Comparison of ENCODE assay signal across 11 mouse cellular contexts in the genomic region with DNA sequence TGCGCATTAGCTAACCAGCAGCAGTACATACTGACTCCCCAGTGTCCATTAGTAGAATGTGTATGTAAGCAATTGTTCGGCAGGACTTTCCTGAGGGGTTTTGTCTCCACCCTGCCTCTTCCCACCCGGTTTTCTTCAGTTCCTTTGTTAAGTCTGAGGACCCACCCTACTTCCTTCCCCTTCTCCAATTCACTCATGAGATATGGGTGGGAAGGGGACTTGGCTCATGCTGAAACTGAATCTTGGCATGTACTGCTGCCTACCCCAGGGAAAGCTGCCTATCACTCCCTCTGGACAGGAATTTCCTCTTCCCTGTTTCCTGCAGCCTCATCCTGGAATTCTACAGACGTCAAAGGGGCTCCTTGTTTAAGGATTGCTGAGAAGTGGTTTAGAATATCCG.
DNase-seq lines count a peak whose midpoint lies in the region; ATAC-seq and TF ChIP-seq lines count a peak whose summit lies in the region.
"Had no signal": no experiment of that assay in that cellular context is flagged by ENCODE, and none has a peak within 500 bp of the region (broad histone marks: within the 10 kb centered on the region; RNA-seq: fewer than 3 reads in every experiment).

No protein-coding gene starts in this region.

- intact Hi-C loops in gastrocnemius, adult 2 months (cut with DNase I): loop anchor here (5.0 kb wide), 1 partner anchor 99 kb away; no protein-coding TSS in a partner anchor

- H3K36me3 ChIP-seq in lung, postnatal 0 days (ENCODE audit: insufficient read depth, low read length): no peaks in the 10 kb centered on the region
- H3K36me3 ChIP-seq: embryonic facial prominence, embryonic 15.5 days; midbrain, embryonic 12.5 days had no signal

- H3K4me2 ChIP-seq in lung, postnatal 0 days (replicated peaks; ENCODE audit: low read depth, low read length): no peak overlapping the region
- H3K4me2 ChIP-seq: embryonic facial prominence, embryonic 15.5 days; midbrain, embryonic 12.5 days had no signal

- no peak overlapping the region for H3K9ac ChIP-seq in lung, postnatal 0 days (replicated peaks; ENCODE audit: low read depth)
- H3K9ac ChIP-seq: embryonic facial prominence, embryonic 15.5 days; midbrain, embryonic 12.5 days had no signal

- no peaks in the 10 kb centered on the region for H3K27me3 ChIP-seq in lung, postnatal 0 days (replicated peaks; ENCODE audit: insufficient read depth, low read length)
- H3K27me3 ChIP-seq: embryonic facial prominence, embryonic 15.5 days; midbrain, embryonic 12.5 days had no signal

- peak overlapping the region; percentile 40; the same call in 1 of the 2 replicates for H3K4me3 ChIP-seq in gastrocnemius, adult 2 months
- no peak overlapping the region for H3K4me3 ChIP-seq in lung, postnatal 0 days (ENCODE audit: low read depth, low read length)
- H3K4me3 ChIP-seq: embryonic facial prominence, embryonic 15.5 days; midbrain, embryonic 12.5 days had no signal

- DNase-seq in gastrocnemius, adult 2 months: no peak
- no peak for DNase-seq in gastrocnemius, adult 8-10 months (ENCODE audit: low spot score in 2 of 2)
- peak; percentile 77 to 91 for DNase-seq in heart, adult 9 months (ENCODE audit: low spot score in 2 of 2)
- peak; percentile 68 for DNase-seq in kidney, adult 9 months
- DNase-seq in lung, postnatal 0 days (ENCODE audit: low spot score): peak; percentile 80
- no peak for DNase-seq in right cerebral cortex, postnatal 4 days
- no peak for DNase-seq in thymus, postnatal 36 days
- DNase-seq: cerebellum, adult 8-10 months had no signal

- H3K4me1 ChIP-seq in lung, postnatal 0 days (ENCODE audit: insufficient read depth, low read depth, low read length): peaks cover 4% of the 10 kb centered on the region; the same call in 1 of the 2 replicates
- H3K4me1 ChIP-seq: embryonic facial prominence, embryonic 15.5 days had no signal

- TF ChIP-seq EP300 in lung, postnatal 0 days (IDR thresholded peaks at IDR 0.05): peak; percentile 99

- TF ChIP-seq CTCF in gastrocnemius, adult 2 months (IDR thresholded peaks at IDR 0.05): no peak
- no peak for TF ChIP-seq CTCF in lung, postnatal 0 days (IDR thresholded peaks at IDR 0.05)

- peak overlapping the region; percentile 74 for H3K27ac ChIP-seq in gastrocnemius, adult 2 months
- H3K27ac ChIP-seq in lung, postnatal 0 days (ENCODE audit: low read length): peak overlapping the region; percentile 77
- H3K27ac ChIP-seq: embryonic facial prominence, embryonic 15.5 days; midbrain, embryonic 12.5 days had no signal

- WGBS in lung, postnatal 0 days: 34% methylated on average over 5 of the region's 5 CpGs

- H3K9me3 ChIP-seq in lung, postnatal 0 days (ENCODE audit: low read length): no peaks in the 10 kb centered on the region
- H3K9me3 ChIP-seq: embryonic facial prominence, embryonic 15.5 days; midbrain, embryonic 12.5 days had no signal

- ATAC-seq in lung, postnatal 0 days: peak; percentile 93
- ATAC-seq in activated CD4-positive, CD25-positive, alpha-beta regulatory T cell, adult 4 months: no peak

Comparison
In these comparisons a context has a peak if more than half of its experiments do, and no peak if none do; other contexts are left out.
1. DNase-seq: peak in heart, adult 9 months (2 of 2), kidney, adult 9 months (single experiment) and lung, postnatal 0 days (single experiment); none in gastrocnemius, adult 2 months (single experiment), gastrocnemius, adult 8-10 months (0 of 2), right cerebral cortex, postnatal 4 days (single experiment) and thymus, postnatal 36 days (0 of 2).